Mouse (Mus musculus): ENCODE results near the gene Ifnb1. TPM values are rescaled to one million over a fixed set of nuclear protein-coding genes. Genes with fewer than 3 reads are reported as not detected.

Ifnb1 gene
- polyA plus RNA-seq, 1 experiment, result not detected

DNA sequence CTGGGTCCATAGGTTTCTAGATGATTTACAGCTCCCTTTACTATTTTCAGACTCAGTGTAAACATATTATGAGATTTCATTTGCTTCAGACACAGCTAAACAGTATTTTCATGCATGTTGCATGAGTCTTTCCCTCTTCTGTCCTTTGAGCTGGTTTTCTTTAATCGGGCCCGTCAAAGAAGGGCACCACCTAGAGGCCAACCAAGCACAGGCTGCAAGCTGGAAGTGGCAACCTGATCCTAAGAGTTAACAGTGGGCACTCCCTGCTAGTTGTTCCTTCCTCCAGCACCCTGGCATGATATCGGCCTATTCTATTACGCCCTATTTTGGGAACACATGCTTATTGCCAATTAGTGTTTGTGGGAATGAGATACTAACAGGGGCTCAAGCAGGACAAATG lies 8.2 kb downstream of the Ifnb1 start:
- Histone ChIP-seq H3K27me3 (ENCODE audit: control insufficient read depth, insufficient read depth, insufficient read length) (no peaks in the 10 kb centered on the region), H3K36me3 (ENCODE audit: control insufficient read depth, insufficient read depth) (no peaks in the 10 kb centered on the region)
- TF ChIP-seq TCF12 (IDR thresholded peaks at IDR 0.05; ENCODE audit: insufficient read depth, poor library complexity, severe bottlenecking) (no peak), MYOG (IDR thresholded peaks at IDR 0.05; ENCODE audit: control insufficient read depth in 1 of 3, insufficient read depth in 1 of 3, insufficient read length in 2 of 3, low read depth in 2 of 3) (no peak), SRF (IDR thresholded peaks at IDR 0.05; ENCODE audit: control insufficient read depth, insufficient read length, low read depth) (no peak), MYOD1 (IDR thresholded peaks at IDR 0.05; ENCODE audit: control insufficient read depth in 1 of 3, insufficient read length in 2 of 3, low read depth in 2 of 3) (no peak), TCF3 (IDR thresholded peaks at IDR 0.05; ENCODE audit: insufficient read length, low read depth) (no peak)

DNA sequence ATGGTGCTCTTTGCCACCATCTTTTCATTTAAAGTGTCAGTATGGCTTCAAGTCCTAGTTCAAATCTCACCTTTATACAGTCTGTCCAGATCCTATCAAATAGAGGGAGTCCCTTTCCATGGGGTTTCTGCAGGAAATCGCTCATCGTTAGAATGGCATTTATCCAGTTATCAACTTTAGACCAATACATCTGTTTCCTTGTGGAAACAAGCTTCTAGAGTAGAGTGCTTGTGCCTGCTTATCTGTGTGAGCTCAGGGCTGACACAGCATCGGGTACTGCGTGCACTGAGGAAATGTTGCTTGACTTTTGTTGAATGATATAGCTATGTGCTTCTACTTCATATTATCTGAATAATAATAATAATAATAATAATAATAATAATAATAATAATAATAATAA lies 8.8 kb downstream of the Ifnb1 start:
- no peak overlapping the region for H3K4me3 ChIP-seq
- no peaks in the 10 kb centered on the region for H3K79me2 ChIP-seq (ENCODE audit: control insufficient read depth, insufficient read depth)
- H3K27me3 ChIP-seq (ENCODE audit: control insufficient read depth, insufficient read depth, insufficient read length), result no peaks in the 10 kb centered on the region
- no peak overlapping the region for H3ac ChIP-seq (ENCODE audit: control insufficient read depth, insufficient read length)
- TF ChIP-seq MYOG (IDR thresholded peaks at IDR 0.05; ENCODE audit: control insufficient read depth in 1 of 3, insufficient read depth in 1 of 3, insufficient read length in 2 of 3, low read depth in 2 of 3) (no peak), SRF (IDR thresholded peaks at IDR 0.05; ENCODE audit: control insufficient read depth, insufficient read length, low read depth) (no peak), MAX (IDR thresholded peaks at IDR 0.05; ENCODE audit: low read depth) (no peak), TCF3 (IDR thresholded peaks at IDR 0.05; ENCODE audit: insufficient read length, low read depth) (no peak), POLR2AphosphoS2 (IDR thresholded peaks at IDR 0.05; ENCODE audit: insufficient read length, low read depth) (no peak), MYOD1 (IDR thresholded peaks at IDR 0.05; ENCODE audit: control insufficient read depth in 1 of 3, insufficient read length in 2 of 3, low read depth in 2 of 3) (no peak), E2F4 (IDR thresholded peaks at IDR 0.05; ENCODE audit: insufficient read depth) (no peak), USF1 (IDR thresholded peaks at IDR 0.05; ENCODE audit: low read depth) (no peak), CEBPB (IDR thresholded peaks at IDR 0.05; ENCODE audit: insufficient read depth, poor library complexity, severe bottlenecking) (no peak), TCF12 (IDR thresholded peaks at IDR 0.05; ENCODE audit: insufficient read depth, poor library complexity, severe bottlenecking) (no peak), POLR2A (IDR thresholded peaks at IDR 0.05; ENCODE audit: insufficient read length, low read depth) (no peak), REST (IDR thresholded peaks at IDR 0.05; ENCODE audit: insufficient read depth, insufficient read length) (no peak)
- H3K4me2 ChIP-seq (ENCODE audit: low read depth), result no peak overlapping the region
- H3K36me3 ChIP-seq (ENCODE audit: control insufficient read depth, insufficient read depth), result no peaks in the 10 kb centered on the region

More for the DNA sequence above, 8.2 kb downstream of the Ifnb1 start:
- Histone ChIP-seq H3ac (ENCODE audit: control insufficient read depth, insufficient read length) (no peak overlapping the region), H3K79me2 (ENCODE audit: control insufficient read depth, insufficient read depth) (no peaks in the 10 kb centered on the region), H3K4me2 (ENCODE audit: low read depth) (no peak overlapping the region), H3K4me3 (no peak overlapping the region)

DNA sequence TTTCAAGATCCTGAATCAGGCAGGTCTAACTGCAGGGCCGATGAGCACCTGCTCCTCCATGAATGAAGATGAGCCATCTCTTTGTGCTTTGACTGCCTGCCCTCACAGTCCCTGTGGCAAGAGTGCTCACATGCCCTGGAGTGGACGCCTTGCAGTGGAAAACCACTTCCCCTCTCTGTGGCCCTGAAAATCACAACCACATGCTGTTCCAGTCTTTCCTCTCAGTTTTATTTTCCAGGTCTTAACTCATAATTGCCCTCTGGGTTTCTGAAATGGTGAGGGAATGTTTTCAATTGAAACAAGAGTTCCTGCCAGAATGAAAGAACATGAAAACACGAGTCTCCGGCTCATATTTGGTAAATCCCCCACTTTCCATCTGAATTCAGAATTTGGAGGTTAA lies 18.8 kb downstream of the Ifnb1 start:
- no peaks in the 10 kb centered on the region for H3K79me2 ChIP-seq (ENCODE audit: control insufficient read depth, insufficient read depth)

DNA sequence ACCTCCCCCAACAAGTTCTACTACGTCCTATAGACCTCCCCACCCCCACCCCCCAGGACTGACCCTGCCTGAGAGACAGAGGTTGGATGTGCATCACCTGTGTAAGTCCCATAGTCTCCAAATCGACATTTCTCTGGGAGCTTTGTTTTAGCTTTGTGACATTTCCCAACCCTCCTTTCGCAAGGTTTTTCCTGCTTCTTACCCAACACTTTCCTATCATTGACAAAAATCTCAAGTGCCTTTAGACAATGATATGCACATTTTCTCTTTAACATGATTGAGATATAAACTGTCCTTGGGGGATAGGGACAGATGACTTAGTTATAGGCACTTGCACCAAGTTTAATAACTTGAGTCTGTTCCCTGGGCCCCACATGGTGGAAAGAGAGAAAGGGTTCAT lies 21.3 kb downstream of the Ifnb1 start:
- H3ac ChIP-seq (ENCODE audit: control insufficient read depth, insufficient read length), result no peak overlapping the region
- no peaks in the 10 kb centered on the region for H3K79me2 ChIP-seq (ENCODE audit: control insufficient read depth, insufficient read depth)
- no peak overlapping the region for H3K4me3 ChIP-seq
- no peaks in the 10 kb centered on the region for H3K36me3 ChIP-seq (ENCODE audit: control insufficient read depth, insufficient read depth)
- no peak for TF ChIP-seq POLR2AphosphoS2 (IDR thresholded peaks at IDR 0.05; ENCODE audit: insufficient read length, low read depth)
- TF ChIP-seq TCF12 (IDR thresholded peaks at IDR 0.05; ENCODE audit: insufficient read depth, poor library complexity, severe bottlenecking), result no peak
- TF ChIP-seq USF1 (IDR thresholded peaks at IDR 0.05; ENCODE audit: low read depth), result no peak
- H3K27me3 ChIP-seq (ENCODE audit: control insufficient read depth, insufficient read depth, insufficient read length), result no peaks in the 10 kb centered on the region
- no peak overlapping the region for H3K4me2 ChIP-seq (ENCODE audit: low read depth)

More for the DNA sequence above, 18.8 kb downstream of the Ifnb1 start:
- TF ChIP-seq TCF3 (IDR thresholded peaks at IDR 0.05; ENCODE audit: insufficient read length, low read depth) (no peak), MYOG (IDR thresholded peaks at IDR 0.05; ENCODE audit: control insufficient read depth in 1 of 3, insufficient read depth in 1 of 3, insufficient read length in 2 of 3, low read depth in 2 of 3) (no peak), SRF (IDR thresholded peaks at IDR 0.05; ENCODE audit: control insufficient read depth, insufficient read length, low read depth) (no peak), MYOD1 (IDR thresholded peaks at IDR 0.05; ENCODE audit: control insufficient read depth in 1 of 3, insufficient read length in 2 of 3, low read depth in 2 of 3) (no peak), USF1 (IDR thresholded peaks at IDR 0.05; ENCODE audit: low read depth) (no peak), MAX (IDR thresholded peaks at IDR 0.05; ENCODE audit: low read depth) (no peak), CEBPB (IDR thresholded peaks at IDR 0.05; ENCODE audit: insufficient read depth, poor library complexity, severe bottlenecking) (no peak), E2F4 (IDR thresholded peaks at IDR 0.05; ENCODE audit: insufficient read depth) (no peak), TCF12 (IDR thresholded peaks at IDR 0.05; ENCODE audit: insufficient read depth, poor library complexity, severe bottlenecking) (no peak), POLR2A (IDR thresholded peaks at IDR 0.05; ENCODE audit: insufficient read length, low read depth) (no peak), REST (IDR thresholded peaks at IDR 0.05; ENCODE audit: insufficient read depth, insufficient read length) (no peak), POLR2AphosphoS2 (IDR thresholded peaks at IDR 0.05; ENCODE audit: insufficient read length, low read depth) (no peak)
- H3K36me3 ChIP-seq (ENCODE audit: control insufficient read depth, insufficient read depth), result no peaks in the 10 kb centered on the region
- no peak overlapping the region for H3K4me3 ChIP-seq
- H3K27me3 ChIP-seq (ENCODE audit: control insufficient read depth, insufficient read depth, insufficient read length), result no peaks in the 10 kb centered on the region
- H3K4me2 ChIP-seq (ENCODE audit: low read depth), result no peak overlapping the region
- H3ac ChIP-seq (ENCODE audit: control insufficient read depth, insufficient read length), result no peak overlapping the region

DNA sequence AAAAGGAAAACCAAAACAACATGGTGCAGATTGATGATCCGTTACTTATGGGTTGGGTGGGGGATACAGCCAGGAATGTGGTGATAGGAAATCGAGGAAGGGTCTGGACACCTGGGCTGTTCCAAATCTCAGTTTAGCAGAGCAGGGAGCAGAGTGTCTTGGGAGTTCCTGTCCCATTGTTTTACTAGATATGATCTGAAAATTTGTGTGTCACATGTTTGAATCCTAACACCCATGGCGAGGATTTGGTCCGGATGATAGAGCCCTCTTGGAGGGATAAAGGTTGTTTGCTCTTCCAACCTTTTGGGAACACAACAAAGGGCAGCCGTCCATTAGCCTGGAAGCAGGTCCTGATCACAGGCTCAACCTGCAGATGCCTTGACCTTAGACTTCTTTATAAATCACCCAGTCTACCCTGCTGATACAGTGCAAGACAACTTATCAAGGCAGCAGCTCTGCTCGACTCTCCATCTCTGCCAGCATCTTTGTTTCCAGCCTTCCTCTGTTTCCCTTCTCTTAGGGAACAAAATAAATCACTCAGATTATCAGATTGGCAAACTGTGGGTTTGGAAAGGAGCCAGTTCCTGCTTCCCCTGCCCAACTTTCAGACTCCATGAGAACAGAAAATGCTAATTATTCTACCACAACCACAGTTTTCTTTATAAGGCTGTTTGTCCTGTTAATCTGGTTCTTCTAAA lies 26.1 kb downstream of the Ifnb1 start:
- Histone ChIP-seq H3K4me3 (no peak overlapping the region), H3K79me2 (ENCODE audit: control insufficient read depth, insufficient read depth) (no peaks in the 10 kb centered on the region), H3ac (ENCODE audit: control insufficient read depth, insufficient read length) (no peak overlapping the region), H3K4me2 (ENCODE audit: low read depth) (no peak overlapping the region), H3K36me3 (ENCODE audit: control insufficient read depth, insufficient read depth) (no peaks in the 10 kb centered on the region), H3K27me3 (ENCODE audit: control insufficient read depth, insufficient read depth, insufficient read length) (no peaks in the 10 kb centered on the region)
- TF ChIP-seq POLR2AphosphoS2 (IDR thresholded peaks at IDR 0.05; ENCODE audit: insufficient read length, low read depth), result no peak
